Mouse (Mus musculus) liver, embryonic 14.5 days (tissue): ENCODE measurements around the gene 4930404N11Rik. TPM values are rescaled to one million over a fixed set of nuclear protein-coding genes. Genes with fewer than 3 reads are reported as not detected.
A peak's percentile ranks its signal among the peaks of the same experiment; 100 is the strongest.

Source experiments
- ATAC-seq: fragments of 200-750 bp; cut with Nextera tagmentation; 2 replicates; pipeline ENCODE4 v1.8.0; 2017; ENCODE audit warnings: moderate number of reproducible peaks, mild to moderate bottlenecking, moderate library complexity; ENCODE audit not compliant: insufficient read depth
- DNase-seq, 3 experiments: peaks; one replicate each; pipeline ENCODE4 v3.0.0-alpha.2; 2012 to 2013; ENCODE audit warnings: low read depth in 3 of 3, low spot score in 3 of 3
- H3K27ac ChIP-seq: fragments of 300-500 bp; sonication (generic); 2 replicates; pipeline ENCODE4 v1.5.1; 2014; ENCODE audit warnings: moderate library complexity, mild to moderate bottlenecking, control low read depth, inconsistent platforms
- H3K27me3 ChIP-seq: fragments of 300-500 bp; sonication (generic); 2 replicates; pipeline ENCODE4 v1.6.1; 2014; ENCODE audit warnings: mild to moderate bottlenecking, low read length, moderate library complexity; ENCODE audit not compliant: control insufficient read depth, insufficient read depth
- H3K36me3 ChIP-seq: fragments of 300-500 bp; sonication (generic); replicated peaks from 2 replicates; pipeline ENCODE4 v1.6.1; 2014; ENCODE audit warnings: low read depth; ENCODE audit not compliant: control insufficient read depth, insufficient read depth
- H3K4me1 ChIP-seq, 2 experiments: fragments of 200-500 bp in 1 of 2; fragments of 300-500 bp in 1 of 2; sonication (generic) in 1 of 2; replicated peaks; 2 replicates each; pipeline ENCODE4 v1.6.1; 2012 to 2014; ENCODE audit warnings: antibody characterized with exemption in 1 of 2, inconsistent platforms in 1 of 2, low read length in 1 of 2; ENCODE audit not compliant: control insufficient read depth in 2 of 2, insufficient read depth in 2 of 2
- H3K4me2 ChIP-seq: fragments of 300-500 bp; sonication (generic); 2 replicates; pipeline ENCODE4 v1.6.1; 2014; ENCODE audit warnings: low read depth, mild to moderate bottlenecking, control low read depth, moderate library complexity
- H3K4me3 ChIP-seq, 2 experiments: fragments of 200-500 bp in 1 of 2; fragments of 300-500 bp in 1 of 2; sonication (generic) in 1 of 2; 2 replicates each; pipeline ENCODE4 v1.5.1; 2012 to 2014; ENCODE audit warnings: low read depth in 2 of 2, low read length in 2 of 2, mild to moderate bottlenecking in 2 of 2, control low read depth in 1 of 2, inconsistent platforms in 1 of 2, moderate library complexity in 1 of 2; ENCODE audit not compliant: insufficient read depth in 1 of 2
- H3K9ac ChIP-seq: fragments of 300-500 bp; sonication (generic); replicated peaks from 2 replicates; pipeline ENCODE4 v1.6.1; 2014; ENCODE audit warnings: mild to moderate bottlenecking, control low read depth, moderate library complexity
- H3K9me3 ChIP-seq: fragments of 300-500 bp; sonication (generic); 2 replicates; pipeline ENCODE4 v1.6.1; 2016; ENCODE audit warnings: low read length, mixed read lengths; ENCODE audit not compliant: control insufficient read depth
- CTCF ChIP-seq: IDR thresholded peaks from 2 replicates; pipeline ENCODE4 v1.5.1; 2016; ENCODE audit warnings: antibody characterized with exemption, low read depth, control low read depth
- EP300 ChIP-seq: IDR thresholded peaks from 2 replicates; pipeline ENCODE4 v1.6.1; 2016; ENCODE audit warnings: antibody characterized with exemption, low read depth
- WGBS: fragments of 180-500 bp; shearing (Covaris S2); extraction: QIAGEN DNeasy Blood & Tissue Kit; methylation state at CpG from one replicate; pipeline ENCODE4 v1.1.7; 2014; ENCODE audit not compliant: insufficient replicate concordance; 5-methylcytosine and 5-hydroxymethylcytosine counted together
- polyA plus RNA-seq, 2 experiments: library from polyadenylated mRNA; depleted of rRNA in 1 of 2; stranded (reverse) in 1 of 2; unstranded in 1 of 2; fragments of >200 nt; fragmentation: Nextera tagmentation in 1 of 2; extraction: Ambion mirVana in 1 of 2; gene quantifications; 2 replicates each; pipeline versions ENCODE4 v1.2.1 to v1.2.3; 2012 to 2014

4930404N11Rik gene
- polyA plus RNA-seq, 2 experiments, result 0.55 to 0.60 TPM

- ATAC-seq, result peak; percentile 67
- DNase-seq, result peak in 2 of 3 experiments; percentile 56 to 67
- Histone ChIP-seq H3K4me2 (peak overlapping the region; percentile 25; the same call in 1 of the 2 replicates), H3K9ac (no peak overlapping the region), H3K9me3 (no peaks in the 10 kb centered on the region), H3K27me3 (peaks cover 31% of the 10 kb centered on the region), H3K36me3 (no peaks in the 10 kb centered on the region), H3K27ac (no peak overlapping the region), H3K4me1 (peaks cover 0 to 12% of the 10 kb centered on the region in 2 experiments; a peak in 2 of 4 replicates), H3K4me3 (no peak overlapping the region)
- TF ChIP-seq EP300 (no peak), CTCF (peak; percentile 98)
- 3% methylated on average over 9 of the region's 9 CpGs for WGBS
Observed at GRCm38 (mm10) chr10:81408871-81409291, 43.3 kb upstream of the 4930404N11Rik start.

GRCm38 (mm10) chr10:81408424-81408729 lies 42.8 kb upstream of the 4930404N11Rik start:
- no peak overlapping the region for H3K4me2 ChIP-seq
- no peaks in the 10 kb centered on the region for H3K9me3 ChIP-seq
- H3K27me3 ChIP-seq, result peaks cover 31% of the 10 kb centered on the region
- H3K9ac ChIP-seq, result no peak overlapping the region
- WGBS, result 17% methylated on average over 13 of the region's 13 CpGs
- no peak for ATAC-seq
- H3K4me3 ChIP-seq, result no peak overlapping the region
- H3K27ac ChIP-seq, result no peak overlapping the region
- peaks cover 0 to 12% of the 10 kb centered on the region in 2 experiments; a peak in 2 of 4 replicates for H3K4me1 ChIP-seq
- H3K36me3 ChIP-seq, result no peaks in the 10 kb centered on the region
- TF ChIP-seq CTCF (no peak), EP300 (no peak)
- no peak for DNase-seq

- Histone ChIP-seq H3K9me3 (no peaks in the 10 kb centered on the region), H3K36me3 (no peaks in the 10 kb centered on the region), H3K4me2 (peak overlapping the region; percentile 44), H3K27me3 (peaks cover 31% of the 10 kb centered on the region), H3K9ac (no peak overlapping the region), H3K4me1 (peaks cover 0 to 10% of the 10 kb centered on the region in 2 experiments; a peak in 2 of 4 replicates), H3K4me3 (peak overlapping the region; percentile 12 to 32; a peak in 3 of 4 replicates), H3K27ac (no peak overlapping the region)
- TF ChIP-seq EP300, result no peak
- TF ChIP-seq CTCF, result no peak
- ATAC-seq (peak; percentile 38; the same call in 1 of the 2 replicates), DNase-seq (peak in 1 of 3 experiments; percentile 62)
- 17% methylated on average over 31 of the region's 31 CpGs for WGBS
Observed at GRCm38 (mm10) chr10:81407539-81408423, 42.2 kb upstream of the 4930404N11Rik start.

- 15% methylated on average over 24 of the region's 24 CpGs for WGBS
Observed at GRCm38 (mm10) chr10:81406504-81407440, 41.2 kb upstream of the 4930404N11Rik start.

More at GRCm38 (mm10) chr10:81406504-81407440, 41.2 kb upstream of the 4930404N11Rik start:
- Histone ChIP-seq H3K4me1 (peaks cover 3 to 15% of the 10 kb centered on the region in 2 experiments; a peak in 3 of 4 replicates), H3K4me2 (peak overlapping the region; percentile 44), H3K27me3 (peaks cover 31% of the 10 kb centered on the region), H3K9ac (no peak overlapping the region), H3K27ac (no peak overlapping the region), H3K9me3 (no peaks in the 10 kb centered on the region), H3K36me3 (no peaks in the 10 kb centered on the region), H3K4me3 (peak overlapping the region in 1 of 2 experiments; percentile 8; a peak in 1 of 4 replicates)
- DNase-seq (no peak), ATAC-seq (no peak)
- TF ChIP-seq CTCF (no peak), EP300 (no peak)
